Mouse (Mus musculus) limb, embryonic 14.5 days (tissue): ENCODE measurements at regions not wholly inside any gene's neighbourhood (a gene's known extent, or its start where the extent isn't known, plus 50 kb on each side); places are given as distances from the start of the nearest gene placed in this dataset.
A peak's percentile ranks its signal among the peaks of the same experiment; 100 is the strongest.
"Not testable (repeated sequence)": the region's sequence is repeated elsewhere in the genome, so short reads cannot be mapped to it uniquely, and the experiment has no call there.

Source experiments
- ATAC-seq: fragments of 200-750 bp; cut with Nextera tagmentation; 2 replicates; pipeline ENCODE4 v1.8.0; 2017; ENCODE audit warnings: low read depth, moderate number of reproducible peaks, moderate TSS enrichment; ENCODE audit not compliant: low FRiP score
- DNase-seq: peaks from one replicate; pipeline ENCODE4 v3.0.0-alpha.2; 2015; ENCODE audit warnings: low spot score
- H3K27ac ChIP-seq: fragments of 300-500 bp; sonication (generic); replicated peaks from 2 replicates; pipeline ENCODE4 v1.5.1; 2014; ENCODE audit warnings: low read depth, mild to moderate bottlenecking, low read length, moderate library complexity, mixed read lengths
- H3K27me3 ChIP-seq: fragments of 300-500 bp; sonication (generic); 2 replicates; pipeline ENCODE4 v1.6.1; 2014; ENCODE audit warnings: low read length, mixed read lengths; ENCODE audit not compliant: control insufficient read depth, insufficient read depth
- H3K36me3 ChIP-seq: fragments of 300-500 bp; sonication (generic); 2 replicates; pipeline ENCODE4 v1.6.1; 2014; ENCODE audit warnings: mild to moderate bottlenecking, low read length, moderate library complexity, mixed read lengths; ENCODE audit not compliant: control insufficient read depth, insufficient read depth
- H3K4me1 ChIP-seq: fragments of 300-500 bp; sonication (generic); 2 replicates; pipeline ENCODE4 v1.6.1; 2014; ENCODE audit warnings: antibody characterized with exemption, low read length, mixed read lengths; ENCODE audit not compliant: control insufficient read depth, insufficient read depth
- H3K4me2 ChIP-seq: fragments of 300-500 bp; sonication (generic); replicated peaks from 2 replicates; pipeline ENCODE4 v1.6.1; 2014; ENCODE audit warnings: low read depth, mild to moderate bottlenecking, low read length, moderate library complexity; ENCODE audit not compliant: severe bottlenecking
- H3K4me3 ChIP-seq: fragments of 300-500 bp; sonication (generic); replicated peaks from 2 replicates; pipeline ENCODE4 v1.5.1; 2014; ENCODE audit warnings: low read length
- H3K9ac ChIP-seq: fragments of 300-500 bp; sonication (generic); 2 replicates; pipeline ENCODE4 v1.6.1; 2014; ENCODE audit warnings: mild to moderate bottlenecking, low read depth, low read length, moderate library complexity; ENCODE audit not compliant: severe bottlenecking
- H3K9me3 ChIP-seq: fragments of 300-500 bp; sonication (generic); 2 replicates; pipeline ENCODE4 v1.6.1; 2016; ENCODE audit warnings: low read length; ENCODE audit not compliant: control insufficient read depth
- POLR2A ChIP-seq: fragments of 200-500 bp; IDR thresholded peaks from 2 replicates; pipeline ENCODE4 v1.8.0; 2012; ENCODE audit warnings: inconsistent platforms, mild to moderate bottlenecking, moderate library complexity, borderline replicate concordance; ENCODE audit not compliant: insufficient read depth, insufficient read length; ENCODE audit errors: extremely low read depth
- WGBS: fragments of 180-500 bp; shearing (Covaris S2); extraction: QIAGEN DNeasy Blood & Tissue Kit; methylation state at CpG from one replicate; pipeline ENCODE4 v1.1.7; 2014; 5-methylcytosine and 5-hydroxymethylcytosine counted together

DNA sequence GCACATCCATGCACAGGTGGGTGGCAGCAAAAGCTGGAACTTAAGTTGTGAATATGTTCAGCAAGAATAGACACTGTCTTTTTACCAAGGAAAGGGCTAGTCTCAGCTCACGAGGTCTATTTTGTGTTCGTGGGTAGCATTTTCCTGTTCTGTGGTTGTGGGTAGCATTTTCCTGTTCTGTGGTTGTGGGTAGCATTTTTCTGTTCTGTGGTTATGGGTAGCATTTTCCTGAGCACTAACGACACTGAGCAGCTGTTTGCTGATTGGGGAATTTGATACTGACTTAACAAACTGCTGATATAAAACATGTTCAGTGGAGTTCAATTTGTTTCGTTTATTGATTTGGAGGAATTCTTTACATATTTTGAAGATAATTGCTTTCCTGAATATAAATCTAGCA lies 837.8 kb upstream of the Vwc2 start:
- Histone ChIP-seq H3K36me3 (no peaks in the 10 kb centered on the region), H3K4me1 (no peaks in the 10 kb centered on the region), H3K27ac (no peak overlapping the region), H3K27me3 (no peaks in the 10 kb centered on the region), H3K9me3 (no peaks in the 10 kb centered on the region), H3K9ac (no peak overlapping the region), H3K4me2 (no peak overlapping the region), H3K4me3 (no peak overlapping the region)
- TF ChIP-seq POLR2A, result no peak
- DNase-seq (no peak), ATAC-seq (no peak)
- 66% methylated on average over 4 of the region's 4 CpGs for WGBS

DNA sequence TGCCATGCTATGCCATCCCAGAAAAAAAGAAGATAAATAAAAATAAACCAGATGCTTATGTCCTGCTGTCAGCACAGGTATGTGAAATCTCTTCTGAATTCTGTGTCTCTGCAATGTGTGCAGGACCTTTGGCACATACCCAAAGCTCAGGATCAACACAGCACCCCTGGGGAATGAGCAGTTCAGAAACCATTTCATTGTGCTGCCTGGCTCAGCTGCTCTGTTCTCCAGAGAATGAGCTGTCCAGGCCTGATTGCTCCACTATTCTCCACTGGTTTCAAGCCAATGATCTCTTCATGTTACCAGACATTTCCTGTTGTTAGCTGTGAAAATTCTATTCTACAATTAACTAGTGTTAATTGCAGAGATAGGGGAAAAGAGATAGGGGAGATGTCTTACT lies 830.5 kb upstream of the Vwc2 start:
- Histone ChIP-seq H3K4me3 (no peak overlapping the region), H3K27ac (no peak overlapping the region), H3K4me1 (no peaks in the 10 kb centered on the region), H3K9me3 (no peaks in the 10 kb centered on the region), H3K4me2 (no peak overlapping the region), H3K36me3 (no peaks in the 10 kb centered on the region), H3K9ac (no peak overlapping the region), H3K27me3 (no peaks in the 10 kb centered on the region)
- no peak for ATAC-seq
- DNase-seq, result no peak
- no peak for TF ChIP-seq POLR2A

GRCm38 (mm10) chr11:10291996-10292395 lies 822.0 kb upstream of the Vwc2 start:
- Histone ChIP-seq H3K4me2 (no peak overlapping the region), H3K27me3 (no peaks in the 10 kb centered on the region), H3K36me3 (no peaks in the 10 kb centered on the region), H3K9me3 (no peaks in the 10 kb centered on the region), H3K27ac (no peak overlapping the region), H3K9ac (no peak overlapping the region), H3K4me3 (no peak overlapping the region), H3K4me1 (no peaks in the 10 kb centered on the region)
- ATAC-seq (no peak), DNase-seq (no peak)
- TF ChIP-seq POLR2A, result no peak
- WGBS, result 75% methylated on average over 4 of the region's 4 CpGs

DNA sequence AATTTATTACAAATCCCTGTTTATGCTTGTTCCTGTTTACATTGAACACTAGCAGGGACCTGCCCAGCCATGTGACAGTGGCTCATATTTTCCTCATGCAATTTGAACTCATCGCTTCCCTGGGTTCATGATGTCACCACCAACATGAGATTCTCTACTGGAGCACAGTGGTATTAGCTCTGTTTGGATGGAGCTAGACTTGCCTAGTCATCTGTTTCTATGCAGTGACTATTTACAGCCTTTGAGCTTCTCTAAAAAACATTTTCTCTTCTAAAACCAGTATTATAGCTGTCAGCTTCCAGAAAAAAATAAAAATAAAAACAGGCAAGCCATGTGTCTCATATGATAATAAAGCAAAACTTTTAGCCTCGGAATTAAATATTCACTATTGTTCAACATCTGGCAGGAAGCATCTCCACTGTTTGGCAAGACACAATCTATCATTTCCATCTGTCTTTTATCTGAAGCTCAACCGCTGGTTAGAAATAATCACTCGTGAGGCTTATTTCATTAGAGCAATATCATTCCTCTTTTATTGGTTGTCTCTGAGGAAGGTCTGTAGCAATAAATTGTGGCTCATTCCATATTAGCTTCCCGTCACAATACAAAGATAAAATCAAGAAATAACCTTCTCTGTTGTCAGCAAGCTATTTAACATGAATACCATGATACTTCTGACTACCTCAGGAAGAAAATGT lies 804.9 kb upstream of the Vwc2 start:
- DNase-seq, result peak; percentile 9
- TF ChIP-seq POLR2A, result no peak
- no peak for ATAC-seq
- Histone ChIP-seq H3K9ac (no peak overlapping the region), H3K27me3 (no peaks in the 10 kb centered on the region), H3K9me3 (no peaks in the 10 kb centered on the region), H3K36me3 (no peaks in the 10 kb centered on the region), H3K4me3 (no peak overlapping the region), H3K4me1 (no peaks in the 10 kb centered on the region), H3K4me2 (no peak overlapping the region), H3K27ac (no peak overlapping the region)
- WGBS, result 65% methylated on average over 5 of the region's 5 CpGs

DNA sequence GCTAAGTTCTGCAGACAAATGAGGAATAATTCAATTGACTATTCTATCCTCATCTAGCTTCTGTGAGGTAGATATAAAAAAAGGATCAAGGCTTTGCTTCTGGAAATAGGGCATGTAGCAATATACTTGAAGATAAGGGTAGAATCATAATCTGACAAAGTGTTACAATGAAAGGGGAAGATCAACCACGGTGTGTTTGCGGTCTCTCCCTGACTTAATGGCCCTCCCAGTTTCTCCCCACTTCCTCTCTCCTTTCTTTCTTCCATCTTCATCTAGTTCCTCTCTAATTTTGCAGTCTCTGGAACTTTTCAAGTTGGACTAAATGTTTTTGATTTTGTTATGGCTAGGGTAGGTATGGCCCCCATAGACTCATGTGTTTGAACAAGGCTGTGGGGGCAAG lies 796.6 kb upstream of the Vwc2 start:
- Histone ChIP-seq H3K9me3 (no peaks in the 10 kb centered on the region), H3K36me3 (no peaks in the 10 kb centered on the region), H3K4me1 (no peaks in the 10 kb centered on the region), H3K9ac (no peak overlapping the region), H3K4me3 (no peak overlapping the region), H3K27me3 (no peaks in the 10 kb centered on the region), H3K4me2 (no peak overlapping the region), H3K27ac (no peak overlapping the region)
- WGBS, result 98% methylated on average over 2 of the region's 2 CpGs
- no peak for TF ChIP-seq POLR2A
- no peak for ATAC-seq
- no peak for DNase-seq

DNA sequence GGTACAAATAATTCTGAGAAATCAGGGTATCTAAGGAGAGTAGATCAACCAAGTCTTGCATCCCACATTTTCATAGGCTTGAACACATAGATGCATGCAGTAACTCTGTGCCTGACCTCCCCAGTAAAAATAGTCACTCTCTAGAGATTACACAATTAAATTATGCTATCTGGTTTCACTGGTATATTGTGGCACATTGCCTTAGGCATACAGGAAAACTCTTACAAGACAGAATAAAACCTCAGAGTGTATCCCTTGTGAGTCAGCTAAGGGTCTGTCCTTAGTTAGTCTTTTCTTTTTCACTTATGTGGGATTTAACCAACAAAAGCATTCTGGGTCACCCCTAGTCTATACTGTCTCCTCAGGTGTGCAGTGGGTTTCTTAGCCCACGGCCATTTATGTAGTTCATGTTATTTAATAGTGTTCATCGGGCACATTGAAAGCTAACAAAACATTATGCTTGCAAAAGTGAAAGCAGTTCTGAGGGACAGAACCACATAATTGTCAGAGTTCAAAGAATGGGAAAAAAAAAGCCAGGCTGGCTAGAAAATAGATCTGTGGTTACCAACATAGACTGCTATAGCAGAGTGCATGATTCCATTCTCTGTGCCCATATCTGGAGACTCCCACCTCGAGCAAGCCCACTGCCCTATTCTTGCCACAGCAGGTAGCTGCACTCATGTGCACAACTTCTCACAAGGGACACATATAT lies 795.8 kb upstream of the Vwc2 start:
- Histone ChIP-seq H3K4me3 (no peak overlapping the region), H3K4me1 (no peaks in the 10 kb centered on the region), H3K27me3 (no peaks in the 10 kb centered on the region), H3K9ac (no peak overlapping the region), H3K9me3 (no peaks in the 10 kb centered on the region), H3K27ac (no peak overlapping the region), H3K4me2 (no peak overlapping the region), H3K36me3 (no peaks in the 10 kb centered on the region)
- TF ChIP-seq POLR2A, result no peak
- ATAC-seq, result no peak
- DNase-seq, result no peak
- WGBS, result 68% methylated on average over 3 of the region's 3 CpGs

GRCm38 (mm10) chr11:10330253-10330652 lies 783.8 kb upstream of the Vwc2 start:
- H3K27me3 ChIP-seq, H3K9me3 ChIP-seq, H3K4me2 ChIP-seq, H3K4me3 ChIP-seq, H3K4me1 ChIP-seq, ATAC-seq, H3K36me3 ChIP-seq, DNase-seq, H3K27ac ChIP-seq, H3K9ac ChIP-seq: not testable (repeated sequence)
- 47% methylated on average over 5 of the region's 5 CpGs for WGBS
